Comparison of ENCODE assay signal across 11 mouse cellular contexts in the genomic region with DNA sequence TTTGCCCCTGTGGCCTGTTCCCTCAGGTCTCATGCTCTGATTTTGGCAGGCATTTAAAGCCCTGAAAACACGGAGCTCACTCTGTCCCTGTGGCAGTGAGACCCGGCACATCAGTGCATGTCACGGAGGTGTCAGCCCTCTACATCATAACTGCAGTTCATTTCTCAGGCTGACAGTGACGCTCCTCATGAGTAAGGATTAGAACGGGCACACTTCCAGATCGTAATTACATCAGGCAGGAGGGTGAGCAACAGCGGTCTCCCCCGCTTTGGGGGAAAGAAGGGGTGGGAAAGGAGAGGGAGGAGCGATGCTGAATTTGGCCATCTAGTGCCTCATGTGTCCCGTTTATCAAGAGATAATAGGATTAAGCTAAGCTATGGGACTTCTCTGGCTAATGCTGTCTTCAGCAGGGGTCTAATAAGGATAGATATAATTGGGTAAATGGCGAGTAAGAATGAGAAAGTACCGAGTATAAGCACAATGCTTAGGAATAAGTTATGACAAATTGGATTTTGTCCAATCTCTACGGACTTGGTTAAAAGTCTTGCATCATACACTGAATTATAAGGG.
A peak's percentile ranks its signal among the peaks of the same experiment; 100 is the strongest.
DNase-seq lines count a peak whose midpoint lies in the region; ATAC-seq lines count a peak whose summit lies in the region.
"Had no signal": no experiment of that assay in that cellular context is flagged by ENCODE, and none has a peak within 500 bp of the region (broad histone marks: within the 10 kb centered on the region; RNA-seq: fewer than 3 reads in every experiment).

No protein-coding gene starts in this region.

- no peaks in the 10 kb centered on the region for H3K27me3 ChIP-seq in heart, embryonic 13.5 days (replicated peaks)
- no peaks in the 10 kb centered on the region for H3K27me3 ChIP-seq in hindbrain, embryonic 15.5 days

- no peaks in the 10 kb centered on the region for H3K36me3 ChIP-seq in heart, embryonic 13.5 days
- H3K36me3 ChIP-seq in hindbrain, embryonic 15.5 days: no peaks in the 10 kb centered on the region

- H3K9me3 ChIP-seq in heart, embryonic 13.5 days: no peaks in the 10 kb centered on the region
- no peaks in the 10 kb centered on the region for H3K9me3 ChIP-seq in hindbrain, embryonic 15.5 days

- no peak for ATAC-seq in heart, embryonic 13.5 days (ENCODE audit: extremely low read depth, insufficient number of reproducible peaks, low FRiP score, low TSS enrichment)
- ATAC-seq in hindbrain, embryonic 15.5 days (ENCODE audit: low FRiP score, low read depth): peak; percentile 21; the same call in 1 of the 2 replicates
- ATAC-seq: intestine, postnatal 0 days had no signal

- H3K27ac ChIP-seq in heart, embryonic 13.5 days (replicated peaks): peak overlapping the region; percentile 61
- peak overlapping the region; percentile 57 for H3K27ac ChIP-seq in hindbrain, embryonic 15.5 days (replicated peaks)

- peak overlapping the region; percentile 58 for H3K4me2 ChIP-seq in heart, embryonic 13.5 days
- peak overlapping the region; percentile 32 for H3K4me2 ChIP-seq in hindbrain, embryonic 15.5 days

- no peak for DNase-seq in heart, postnatal 25 days (ENCODE audit: low spot score)
- DNase-seq in right cerebral cortex, adult 18-20 months: peak; percentile 19
- DNase-seq in right cerebral cortex, postnatal 14 days: no peak
- DNase-seq in spleen, postnatal 10 days (ENCODE audit: low spot score in 2 of 2): no peak
- DNase-seq in embryo, embryonic 11 days: no peak
- DNase-seq: cerebellum, adult 2 months; thymus, postnatal 4 days had no signal

- intact Hi-C loops in heart, postnatal 25 days (cut with DNase I): no loop called here

- peak overlapping the region; percentile 18 for H3K4me3 ChIP-seq in heart, embryonic 13.5 days
- H3K4me3 ChIP-seq in hindbrain, embryonic 15.5 days: no peak overlapping the region
- H3K4me3 ChIP-seq: myocyte had no signal

- WGBS in heart, embryonic 13.5 days: 33% methylated on average over 13 of the region's 13 CpGs
- 26% methylated on average over 13 of the region's 13 CpGs for WGBS in hindbrain, embryonic 15.5 days

- peaks cover 27% of the 10 kb centered on the region for H3K4me1 ChIP-seq in heart, embryonic 13.5 days
- peaks cover 49% of the 10 kb centered on the region for H3K4me1 ChIP-seq in hindbrain, embryonic 15.5 days (replicated peaks)

- H3K9ac ChIP-seq in heart, embryonic 13.5 days: peak overlapping the region; percentile 29; the same call in 1 of the 2 replicates
- H3K9ac ChIP-seq in hindbrain, embryonic 15.5 days: no peak overlapping the region
